Mouse (Mus musculus) ES-Bruce4 (cell line): Measurements from ENCODE around the gene Scnn1b. TPM values are rescaled to one million over a fixed set of nuclear protein-coding genes. Genes with fewer than 3 reads are reported as not detected.

Source experiments
- H3K27ac ChIP-seq: 2 replicates; pipeline ENCODE4 v1.5.1; 2012; ENCODE audit warnings: low read length, inconsistent platforms; ENCODE audit not compliant: insufficient read depth
- H3K27me3 ChIP-seq: 2 replicates; pipeline ENCODE4 v1.6.1; 2012; ENCODE audit warnings: mild to moderate bottlenecking, low read length, inconsistent platforms; ENCODE audit not compliant: control insufficient read depth, poor library complexity, insufficient read depth, severe bottlenecking
- H3K36me3 ChIP-seq: 2 replicates; pipeline ENCODE4 v1.6.1; 2012; ENCODE audit warnings: inconsistent platforms, mild to moderate bottlenecking, low read length, moderate library complexity; ENCODE audit not compliant: control insufficient read depth, poor library complexity, insufficient read depth, severe bottlenecking
- H3K4me1 ChIP-seq: one replicate; pipeline ENCODE4 v1.8.1; 2011; ENCODE audit warnings: low read length; ENCODE audit not compliant: control insufficient read depth, insufficient read depth
- H3K4me3 ChIP-seq: 2 replicates; pipeline ENCODE4 v1.5.1; 2011; ENCODE audit warnings: low read depth, mild to moderate bottlenecking, low read length
- H3K9ac ChIP-seq: 2 replicates; pipeline ENCODE4 v1.6.1; 2012; ENCODE audit warnings: low read depth, mild to moderate bottlenecking, inconsistent platforms; ENCODE audit not compliant: poor library complexity, severe bottlenecking
- H3K9me3 ChIP-seq: replicated peaks from 2 replicates; pipeline ENCODE4 v1.6.1; 2012; ENCODE audit warnings: mild to moderate bottlenecking, low read length, inconsistent platforms; ENCODE audit not compliant: control insufficient read depth, poor library complexity, insufficient read depth, severe bottlenecking
- CTCF ChIP-seq: IDR thresholded peaks from one replicate; pipeline ENCODE4 v1.8.1; 2011; ENCODE audit warnings: low read depth, low read length
- EP300 ChIP-seq: IDR thresholded peaks from 2 replicates; pipeline ENCODE4 v1.6.1; 2011; ENCODE audit warnings: low read depth, low read length; ENCODE audit not compliant: insufficient read depth
- POLR2A ChIP-seq: IDR thresholded peaks from one replicate; pipeline ENCODE4 v1.8.1; 2011; ENCODE audit warnings: low read length; ENCODE audit not compliant: insufficient read depth
- polyA plus RNA-seq: library from polyadenylated mRNA; stranded (reverse); fragments of >200 nt; gene quantifications from 2 replicates; pipeline ENCODE4 v1.2.4, GENCODE M21; 2011; ENCODE audit warnings: low read depth; ENCODE audit not compliant: missing spikeins, insufficient read depth, insufficient read length

Scnn1b gene
- polyA plus RNA-seq, 1 experiment = not detected

GRCm38 (mm10) chr7:121842234-121842633 is 22.6 kb upstream of the Scnn1b start:
- Histone ChIP-seq H3K36me3 (no peaks in the 10 kb centered on the region), H3K27me3 (no peaks in the 10 kb centered on the region), H3K4me1 (no peaks in the 10 kb centered on the region), H3K27ac (no peak overlapping the region), H3K9ac (no peak overlapping the region), H3K4me3 (no peak overlapping the region), H3K9me3 (no peaks in the 10 kb centered on the region)
- TF ChIP-seq CTCF = no peak
- no peak for TF ChIP-seq POLR2A

GRCm38 (mm10) chr7:121845964-121846363 is 18.9 kb upstream of the Scnn1b start:
- Histone ChIP-seq H3K36me3 (no peaks in the 10 kb centered on the region), H3K4me1 (no peaks in the 10 kb centered on the region), H3K4me3 (no peak overlapping the region), H3K27ac (no peak overlapping the region), H3K27me3 (no peaks in the 10 kb centered on the region), H3K9me3 (no peaks in the 10 kb centered on the region; the same call in 1 of the 2 replicates), H3K9ac (no peak overlapping the region)
- TF ChIP-seq EP300 = no peak
- TF ChIP-seq CTCF = no peak
- no peak for TF ChIP-seq POLR2A

- Histone ChIP-seq H3K4me1 (no peaks in the 10 kb centered on the region), H3K4me3 (no peak overlapping the region), H3K9me3 (no peaks in the 10 kb centered on the region; the same call in 1 of the 2 replicates), H3K27me3 (no peaks in the 10 kb centered on the region), H3K27ac (no peak overlapping the region), H3K9ac (no peak overlapping the region), H3K36me3 (no peaks in the 10 kb centered on the region)
- TF ChIP-seq EP300 (no peak), POLR2A (no peak), CTCF (no peak)
Measured at GRCm38 (mm10) chr7:121848537-121849168, 16.2 kb upstream of the Scnn1b start.

- Histone ChIP-seq H3K27me3 (no peaks in the 10 kb centered on the region), H3K4me1 (no peaks in the 10 kb centered on the region), H3K27ac (no peak overlapping the region), H3K9ac (no peak overlapping the region), H3K36me3 (no peaks in the 10 kb centered on the region), H3K9me3 (no peaks in the 10 kb centered on the region; the same call in 1 of the 2 replicates), H3K4me3 (no peak overlapping the region)
- no peak for TF ChIP-seq EP300
- no peak for TF ChIP-seq POLR2A
- TF ChIP-seq CTCF = no peak
Measured at GRCm38 (mm10) chr7:121857177-121857884, 7.5 kb upstream of the Scnn1b start.

- H3K36me3 ChIP-seq = no peaks in the 10 kb centered on the region
- H3K27me3 ChIP-seq = no peaks in the 10 kb centered on the region
- H3K4me3 ChIP-seq = no peak overlapping the region
- H3K9ac ChIP-seq = no peak overlapping the region
- no peaks in the 10 kb centered on the region for H3K4me1 ChIP-seq
- no peaks in the 10 kb centered on the region; the same call in 1 of the 2 replicates for H3K9me3 ChIP-seq
- TF ChIP-seq CTCF (peak; percentile 52), EP300 (no peak), POLR2A (no peak)
- H3K27ac ChIP-seq = no peak overlapping the region
Measured at GRCm38 (mm10) chr7:121858939-121859338, 5.9 kb upstream of the Scnn1b start.

GRCm38 (mm10) chr7:121871631-121872030 is 6.8 kb downstream of the Scnn1b start:
- no peak overlapping the region for H3K4me3 ChIP-seq
- H3K9ac ChIP-seq = no peak overlapping the region
- no peaks in the 10 kb centered on the region for H3K36me3 ChIP-seq
- H3K9me3 ChIP-seq = no peaks in the 10 kb centered on the region
- H3K27ac ChIP-seq = no peak overlapping the region
- no peak for TF ChIP-seq EP300
- no peak for TF ChIP-seq POLR2A
- TF ChIP-seq CTCF = no peak
- no peaks in the 10 kb centered on the region for H3K4me1 ChIP-seq
- no peaks in the 10 kb centered on the region for H3K27me3 ChIP-seq
